Mouse (Mus musculus) CH12.LX (cell line): ENCODE data around the gene Gjc2. TPM values are rescaled to one million over a fixed set of nuclear protein-coding genes. Genes with fewer than 3 reads are reported as not detected.

ENCODE experiments used
- DNase-seq: peaks from one replicate; pipeline ENCODE4 v3.0.0-alpha.2; 2013; ENCODE audit errors: extremely low read depth
- H3K27ac ChIP-seq: 2 replicates; pipeline ENCODE4 v1.5.1; 2012; ENCODE audit warnings: low read depth, mild to moderate bottlenecking, control low read depth, moderate library complexity; ENCODE audit not compliant: insufficient read depth
- H3K27me3 ChIP-seq: replicated peaks from 2 replicates; pipeline ENCODE3; 2012; ENCODE audit warnings: inconsistent platforms
- H3K36me3 ChIP-seq, 2 experiments: replicated peaks in 1 of 2; 2 replicates each; pipeline versions ENCODE3 to v1.6.1; 2012; ENCODE audit warnings: inconsistent platforms in 1 of 2, low read length in 1 of 2, mild to moderate bottlenecking in 1 of 2, mixed read lengths in 1 of 2, moderate library complexity in 1 of 2; ENCODE audit not compliant: control insufficient read depth in 1 of 2, insufficient read depth in 1 of 2
- H3K4me1 ChIP-seq, 2 experiments: 2 replicates each; pipeline ENCODE4 v1.6.1; 2012; ENCODE audit warnings: inconsistent platforms in 1 of 2, moderate library complexity in 1 of 2; ENCODE audit not compliant: insufficient read depth in 2 of 2, control insufficient read depth in 1 of 2
- H3K4me2 ChIP-seq: 2 replicates; pipeline ENCODE4 v1.6.1; 2012; ENCODE audit warnings: low read depth, mild to moderate bottlenecking, control low read depth; ENCODE audit not compliant: poor library complexity, insufficient read depth, severe bottlenecking
- H3K4me3 ChIP-seq, 3 experiments: fragments of 150-350 bp in 1 of 3; sonication (generic) in 1 of 3; replicated peaks in 1 of 3; 2 replicates each; pipeline versions ENCODE3 to v1.5.1; 2011 to 2012; ENCODE audit warnings: low read depth in 2 of 3, low read length in 2 of 3, mild to moderate bottlenecking in 2 of 3, moderate library complexity in 2 of 3, control low read depth in 1 of 3, improper control_type of control experiment in 1 of 3, inconsistent platforms in 1 of 3, mixed read lengths in 1 of 3; ENCODE audit not compliant: poor library complexity in 1 of 3
- H3K79me2 ChIP-seq: replicated peaks from 2 replicates; pipeline ENCODE4 v1.6.1; 2012; ENCODE audit warnings: mild to moderate bottlenecking, moderate library complexity; ENCODE audit not compliant: control insufficient read depth, poor library complexity, insufficient read depth, severe bottlenecking; ENCODE audit errors: extremely low read depth
- H3K9ac ChIP-seq: 2 replicates; pipeline ENCODE4 v1.6.1; 2012; ENCODE audit warnings: low read depth, mild to moderate bottlenecking, control low read depth, moderate library complexity; ENCODE audit not compliant: insufficient read depth
- H3K9me3 ChIP-seq: replicated peaks from 2 replicates; pipeline ENCODE3; 2012; ENCODE audit warnings: low read length, inconsistent platforms, mixed read lengths
- BHLHE40 ChIP-seq: IDR thresholded peaks from 2 replicates; pipeline ENCODE4 v1.6.1; 2011; ENCODE audit warnings: mild to moderate bottlenecking, low read depth, low read length, improper control_type of control experiment
- CHD2 ChIP-seq: IDR thresholded peaks from 2 replicates; pipeline ENCODE4 v1.6.1; 2011; ENCODE audit warnings: low read length, improper control_type of control experiment
- CTCF ChIP-seq, 2 experiments: IDR thresholded peaks in 1 of 2; conservative IDR thresholded peaks in 1 of 2; 2 replicates each; pipeline ENCODE4 v1.5.1; 2011 to 2012; ENCODE audit warnings: low read depth in 2 of 2, low read length in 2 of 2, improper control_type of control experiment in 1 of 2, inconsistent platforms in 1 of 2, mild to moderate bottlenecking in 1 of 2, moderate library complexity in 1 of 2
- E2F4 ChIP-seq: IDR thresholded peaks from 2 replicates; pipeline ENCODE4 v1.6.1; 2011; ENCODE audit warnings: low read depth, low read length, improper control_type of control experiment; ENCODE audit not compliant: insufficient replicate concordance
- ELF1 ChIP-seq: IDR thresholded peaks from 2 replicates; pipeline ENCODE4 v1.6.1; 2014; ENCODE audit warnings: low read depth, mild to moderate bottlenecking, inconsistent platforms, low read length, improper control_type of control experiment
- EP300 ChIP-seq: IDR thresholded peaks from 2 replicates; pipeline ENCODE4 v1.6.1; 2011; ENCODE audit warnings: low read length, improper control_type of control experiment
- ETS1 ChIP-seq: conservative IDR thresholded peaks from 2 replicates; pipeline ENCODE4 v1.6.1; 2012; ENCODE audit warnings: low read depth, mild to moderate bottlenecking, inconsistent platforms, low read length, improper control_type of control experiment, moderate library complexity
- GABPA ChIP-seq: IDR thresholded peaks from 2 replicates; pipeline ENCODE4 v1.6.1; 2012; ENCODE audit warnings: low read depth, low read length, improper control_type of control experiment, inconsistent platforms; ENCODE audit not compliant: insufficient replicate concordance
- HCFC1 ChIP-seq: IDR thresholded peaks from 2 replicates; pipeline ENCODE4 v1.6.1; 2012; ENCODE audit warnings: low read depth, mild to moderate bottlenecking, inconsistent platforms, low read length, improper control_type of control experiment
- IRF4 ChIP-seq: IDR thresholded peaks from 2 replicates; pipeline ENCODE4 v1.6.1; 2014; ENCODE audit warnings: low read depth, mild to moderate bottlenecking, inconsistent platforms, low read length, improper control_type of control experiment
- JUN ChIP-seq: IDR thresholded peaks from 2 replicates; pipeline ENCODE4 v1.6.1; 2011; ENCODE audit warnings: low read depth, mild to moderate bottlenecking, low read length, improper control_type of control experiment, moderate library complexity; ENCODE audit not compliant: insufficient read depth
- MAFK ChIP-seq: IDR thresholded peaks from 2 replicates; pipeline ENCODE4 v1.6.1; 2011; ENCODE audit warnings: low read length, improper control_type of control experiment; ENCODE audit not compliant: insufficient replicate concordance
- MAX ChIP-seq: IDR thresholded peaks from 2 replicates; pipeline ENCODE4 v1.6.1; 2011; ENCODE audit warnings: low read length, improper control_type of control experiment
- MAZ ChIP-seq: IDR thresholded peaks from 2 replicates; pipeline ENCODE4 v1.6.1; 2012; ENCODE audit warnings: low read depth, mild to moderate bottlenecking, inconsistent platforms, low read length, improper control_type of control experiment, moderate library complexity
- MEF2A ChIP-seq: IDR thresholded peaks from 2 replicates; pipeline ENCODE4 v1.6.1; 2014; ENCODE audit warnings: low read depth, mild to moderate bottlenecking, inconsistent platforms, low read length, improper control_type of control experiment, borderline replicate concordance
- MXI1 ChIP-seq: IDR thresholded peaks from 2 replicates; pipeline ENCODE4 v1.6.1; 2011; ENCODE audit warnings: mild to moderate bottlenecking, low read depth, low read length, improper control_type of control experiment
- MYC ChIP-seq: IDR thresholded peaks from 2 replicates; pipeline ENCODE4 v1.6.1; 2011; ENCODE audit warnings: low read depth, mild to moderate bottlenecking, improper control_type of control experiment, low read length
- NELFE ChIP-seq: IDR thresholded peaks from 2 replicates; pipeline ENCODE4 v1.6.1; 2011; ENCODE audit warnings: low read depth, low read length, improper control_type of control experiment
- NRF1 ChIP-seq: IDR thresholded peaks from 2 replicates; pipeline ENCODE4 v1.6.1; 2014; ENCODE audit warnings: low read depth, mild to moderate bottlenecking, inconsistent platforms, low read length, improper control_type of control experiment, moderate library complexity
- RAD21 ChIP-seq: IDR thresholded peaks from 2 replicates; pipeline ENCODE4 v1.6.1; 2011; ENCODE audit warnings: low read depth, mild to moderate bottlenecking, low read length, improper control_type of control experiment, moderate library complexity
- RCOR1 ChIP-seq: conservative IDR thresholded peaks from 2 replicates; pipeline ENCODE4 v1.6.1; 2012; ENCODE audit warnings: low read depth, mild to moderate bottlenecking, inconsistent platforms, low read length, improper control_type of control experiment
- SIN3A ChIP-seq: IDR thresholded peaks from 2 replicates; pipeline ENCODE4 v1.6.1; 2012; ENCODE audit warnings: low read length, improper control_type of control experiment, inconsistent platforms
- SMC3 ChIP-seq: IDR thresholded peaks from 2 replicates; pipeline ENCODE4 v1.6.1; 2011; ENCODE audit warnings: low read depth, low read length, improper control_type of control experiment
- USF1 ChIP-seq: IDR thresholded peaks from 2 replicates; pipeline ENCODE4 v1.6.1; 2014; ENCODE audit warnings: low read depth, mild to moderate bottlenecking, inconsistent platforms, low read length, improper control_type of control experiment
- USF2 ChIP-seq: conservative IDR thresholded peaks from 2 replicates; pipeline ENCODE4 v1.6.1; 2011; ENCODE audit warnings: low read depth, low read length, improper control_type of control experiment
- ZKSCAN1 ChIP-seq: IDR thresholded peaks from 2 replicates; pipeline ENCODE4 v1.6.1; 2012; ENCODE audit warnings: low read depth, inconsistent platforms, low read length, improper control_type of control experiment, borderline replicate concordance
- ZMIZ1 ChIP-seq: IDR thresholded peaks from 2 replicates; pipeline ENCODE4 v1.6.1; 2012; ENCODE audit warnings: low read depth, mild to moderate bottlenecking, inconsistent platforms, low read length, improper control_type of control experiment
- ZNF384 ChIP-seq: IDR thresholded peaks from 2 replicates; pipeline ENCODE4 v1.6.1; 2012; ENCODE audit warnings: low read depth, low read length, improper control_type of control experiment, inconsistent platforms
- dilution Hi-C: fragments of 300-500 bp; cut with MboI; formaldehyde crosslinking; loops from 2 replicates; pipeline ENCODE4 v1.14.3; 2020; ENCODE audit warnings: low sequenced_read_pairs; ENCODE audit not compliant: extremely low pct_unique_long_range_greater_than_20kb, extremely low pct_ligation_motif_present
- in situ Hi-C: fragments of 300-500 bp; cut with MboI; formaldehyde crosslinking; loops from 3 replicates; pipeline ENCODE4 v1.14.3; 2019; ENCODE audit warnings: low sequenced_read_pairs, low pct_ligation_motif_present, low pct_unique_long_range_greater_than_20kb, mixed read lengths
- polyA plus RNA-seq: library from polyadenylated mRNA; unstranded; fragments of >175 nt; gene quantifications from 2 replicates; pipeline ENCODE4 v1.2.1, GENCODE M21; 2012; ENCODE audit warnings: low read depth; ENCODE audit not compliant: insufficient read length
- total RNA-seq, 2 experiments: library from RNA; depleted of rRNA; stranded (reverse); fragments of 300-350 nt in 1 of 2; fragments of >200 nt in 1 of 2; gene quantifications; 2 replicates each; pipeline ENCODE4 v1.2.3; 2012 to 2014

The Gjc2 gene
- total and polyA plus RNA-seq, 3 experiments = 0.08 to 0.13 TPM; not detected in 1

DNA sequence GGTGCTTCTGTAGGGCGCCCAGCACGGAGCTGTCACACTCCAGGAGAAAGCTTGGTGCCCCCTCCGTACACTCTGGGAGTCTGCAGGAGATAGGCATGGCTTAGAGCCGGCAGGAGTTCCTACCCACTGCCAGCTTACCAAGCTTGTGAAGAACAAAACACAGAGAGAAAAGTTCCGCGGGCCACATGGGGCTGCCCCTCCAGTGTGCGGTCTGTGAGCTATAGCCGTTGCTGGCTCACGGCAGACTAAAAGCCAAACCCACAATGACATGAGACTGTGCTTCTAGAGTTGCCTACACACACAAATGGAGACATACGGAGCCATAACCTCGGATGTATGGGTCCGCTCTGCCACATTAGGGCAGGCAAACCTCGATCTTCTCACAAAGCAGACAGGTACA, 23.9 kb downstream of the Gjc2 start (continued):
- TF ChIP-seq GABPA (no peak), EP300 (peak; percentile 74), RAD21 (no peak; the same call in 1 of the 2 replicates), NELFE (peak; percentile 50; the same call in 1 of the 2 replicates), IRF4 (peak; percentile 65; the same call in 1 of the 2 replicates), USF1 (no peak), NRF1 (peak; percentile 12; the same call in 1 of the 2 replicates), HCFC1 (0 out of 2 replicates have a peak, but pooled peaks have one; percentile 16), MEF2A (peak; percentile 71), E2F4 (no peak), CHD2 (no peak), ZNF384 (no peak), ELF1 (peak; percentile 37; the same call in 1 of the 2 replicates), ETS1 (peak; percentile 52), SIN3A (peak; percentile 61; the same call in 1 of the 2 replicates), MXI1 (peak; percentile 78), CTCF (conservative IDR thresholded peaks at IDR 0.05 in 1 of 2, IDR thresholded peaks at IDR 0.05 in 1 of 2; ENCODE audit: low read depth in 2 of 2, low read length in 2 of 2) (no peak), BHLHE40 (peak; percentile 61), ZMIZ1 (no peak), RCOR1 (no peak)

GRCm38 (mm10) chr11:59155900-59156299, 27.1 kb downstream of the Gjc2 start:
- no peak for DNase-seq
- Histone ChIP-seq H3K4me1 (peaks cover 16 to 30% of the 10 kb centered on the region in 2 experiments), H3K4me3 (no peak overlapping the region), H3K79me2 (no peaks in the 10 kb centered on the region), H3K9me3 (no peaks in the 10 kb centered on the region), H3K36me3 (peaks cover 11 to 36% of the 10 kb centered on the region in 2 experiments), H3K27me3 (no peaks in the 10 kb centered on the region), H3K9ac (no peak overlapping the region), H3K27ac (no peak overlapping the region), H3K4me2 (no peak overlapping the region)
- TF ChIP-seq IRF4 = no peak
- no peak for TF ChIP-seq NELFE
- TF ChIP-seq MAX = no peak
- no peak for TF ChIP-seq MYC
- no peak for TF ChIP-seq JUN
- TF ChIP-seq MAZ = no peak
- no peak for TF ChIP-seq RCOR1
- no peak for TF ChIP-seq EP300
- no peak for TF ChIP-seq ZKSCAN1
- no peak for TF ChIP-seq USF2
- no peak for TF ChIP-seq SIN3A
- TF ChIP-seq ZNF384 = no peak
- TF ChIP-seq GABPA = no peak
- TF ChIP-seq MAFK = no peak
- TF ChIP-seq SMC3 = no peak
- dilution Hi-C loops = no loop called here
- in situ Hi-C loops = no loop called here
